Mouse (Mus musculus) lung, embryonic 14.5 days (tissue): Measurements from ENCODE around the gene Gfra1. TPM values are rescaled to one million over a fixed set of nuclear protein-coding genes. Genes with fewer than 3 reads are reported as not detected.

Experiments
- ATAC-seq: fragments of 200-750 bp; cut with Nextera tagmentation; 2 replicates; pipeline ENCODE4 v1.8.0; 2017; ENCODE audit warnings: mild to moderate bottlenecking, moderate TSS enrichment, moderate library complexity; ENCODE audit not compliant: insufficient read depth
- DNase-seq: peaks from one replicate; pipeline ENCODE4 v3.0.0-alpha.2; 2015
- H3K27ac ChIP-seq: fragments of 300-500 bp; sonication (generic); 2 replicates; pipeline ENCODE4 v1.5.1; 2014; ENCODE audit warnings: low read depth, mild to moderate bottlenecking, moderate library complexity
- H3K27me3 ChIP-seq: fragments of 300-500 bp; sonication (generic); 2 replicates; pipeline ENCODE4 v1.6.1; 2014; ENCODE audit warnings: low read length, control low read depth; ENCODE audit not compliant: insufficient read depth
- H3K36me3 ChIP-seq: fragments of 300-500 bp; sonication (generic); 2 replicates; pipeline ENCODE4 v1.6.1; 2014; ENCODE audit warnings: control low read depth; ENCODE audit not compliant: insufficient read depth
- H3K4me1 ChIP-seq: fragments of 300-500 bp; sonication (generic); 2 replicates; pipeline ENCODE4 v1.6.1; 2014; ENCODE audit warnings: antibody characterized with exemption, control low read depth; ENCODE audit not compliant: insufficient read depth
- H3K4me2 ChIP-seq: fragments of 300-500 bp; sonication (generic); 2 replicates; pipeline ENCODE4 v1.6.1; 2014; ENCODE audit warnings: mild to moderate bottlenecking
- H3K4me3 ChIP-seq: fragments of 300-500 bp; sonication (generic); 2 replicates; pipeline ENCODE4 v1.5.1; 2014; ENCODE audit warnings: low read depth, low read length
- H3K9ac ChIP-seq: fragments of 300-500 bp; sonication (generic); 2 replicates; pipeline ENCODE4 v1.6.1; 2014
- H3K9me3 ChIP-seq: fragments of 300-500 bp; sonication (generic); 2 replicates; pipeline ENCODE4 v1.6.1; 2016; ENCODE audit warnings: low read depth, low read length, control low read depth
- CTCF ChIP-seq: IDR thresholded peaks from 2 replicates; pipeline ENCODE4 v1.5.1; 2016; ENCODE audit warnings: antibody characterized with exemption, low read depth
- WGBS: fragments of 180-500 bp; shearing (Covaris S2); extraction: QIAGEN DNeasy Blood & Tissue Kit; methylation state at CpG from one replicate; pipeline ENCODE4 v1.1.7; 2014; 5-methylcytosine and 5-hydroxymethylcytosine counted together
- polyA plus RNA-seq: library from polyadenylated mRNA; unstranded; fragments of >200 nt; fragmentation: Nextera tagmentation; extraction: Ambion mirVana; gene quantifications from 2 replicates; pipeline ENCODE4 v1.2.1, GENCODE M21; 2014

Gene Gfra1
- polyA plus RNA-seq, 1 experiment from 2014 or later = 6.7 TPM

DNA sequence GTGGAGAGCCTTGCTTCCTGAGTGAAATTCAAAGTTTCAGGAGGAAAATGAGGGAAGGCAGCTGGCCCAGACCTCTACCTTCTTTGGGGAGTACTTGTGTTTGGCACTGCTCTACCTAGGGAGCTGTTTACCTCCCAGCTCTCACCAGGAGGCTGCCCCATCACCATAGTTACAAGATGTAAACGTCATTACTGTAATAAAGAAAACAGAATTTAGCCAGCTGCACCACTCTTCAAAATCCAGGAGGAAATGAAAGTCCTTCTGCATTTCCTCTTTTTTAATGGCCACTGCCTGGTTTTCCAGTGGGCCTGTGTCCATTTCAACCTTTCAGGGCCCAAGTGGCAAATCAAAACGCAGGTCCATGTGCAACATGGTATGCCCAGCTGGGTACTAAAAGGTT lies 101.8 kb downstream of the Gfra1 start:
- no peak overlapping the region for H3K27ac ChIP-seq
- H3K9ac ChIP-seq = no peak overlapping the region
- no peak overlapping the region for H3K4me3 ChIP-seq
- no peaks in the 10 kb centered on the region for H3K36me3 ChIP-seq
- no peak for ATAC-seq
- H3K27me3 ChIP-seq = no peaks in the 10 kb centered on the region
- 31% methylated on average over 2 of the region's 2 CpGs for WGBS
- H3K9me3 ChIP-seq = no peaks in the 10 kb centered on the region
- no peak for TF ChIP-seq CTCF
- no peaks in the 10 kb centered on the region for H3K4me1 ChIP-seq
- H3K4me2 ChIP-seq = no peak overlapping the region
- no peak for DNase-seq

- Histone ChIP-seq H3K4me3 (no peak overlapping the region), H3K9me3 (no peaks in the 10 kb centered on the region), H3K27ac (no peak overlapping the region), H3K4me1 (no peaks in the 10 kb centered on the region), H3K4me2 (no peak overlapping the region), H3K9ac (no peak overlapping the region), H3K27me3 (no peaks in the 10 kb centered on the region), H3K36me3 (no peaks in the 10 kb centered on the region)
- WGBS = 74% methylated on average over 13 of the region's 13 CpGs
- ATAC-seq (no peak), DNase-seq (no peak)
- TF ChIP-seq CTCF = no peak
Measured at GRCm38 (mm10) chr19:58353260-58353870, 102.3 kb downstream of the Gfra1 start.

- Histone ChIP-seq H3K4me2 (no peak overlapping the region), H3K9me3 (no peaks in the 10 kb centered on the region), H3K4me1 (no peaks in the 10 kb centered on the region), H3K36me3 (no peaks in the 10 kb centered on the region), H3K4me3 (no peak overlapping the region), H3K27me3 (no peaks in the 10 kb centered on the region), H3K9ac (no peak overlapping the region), H3K27ac (no peak overlapping the region)
- no peak for TF ChIP-seq CTCF
- 66% methylated on average over 5 of the region's 5 CpGs for WGBS
- ATAC-seq = no peak
- no peak for DNase-seq
Measured at GRCm38 (mm10) chr19:58349890-58350408, 105.8 kb downstream of the Gfra1 start.

- Histone ChIP-seq H3K4me2 (no peak overlapping the region), H3K27ac (no peak overlapping the region), H3K27me3 (no peaks in the 10 kb centered on the region), H3K36me3 (no peaks in the 10 kb centered on the region), H3K9ac (no peak overlapping the region), H3K4me3 (no peak overlapping the region), H3K9me3 (no peaks in the 10 kb centered on the region), H3K4me1 (no peaks in the 10 kb centered on the region)
- WGBS = 76% methylated on average over 7 of the region's 7 CpGs
- no peak for TF ChIP-seq CTCF
- DNase-seq (no peak), ATAC-seq (no peak)
Measured at GRCm38 (mm10) chr19:58345137-58345536, 110.6 kb downstream of the Gfra1 start.

- WGBS = 77% methylated on average over 4 of the region's 4 CpGs
- H3K4me1 ChIP-seq = no peaks in the 10 kb centered on the region
- no peak overlapping the region for H3K4me2 ChIP-seq
- ATAC-seq (no peak), DNase-seq (peak; percentile 21)
- no peak for TF ChIP-seq CTCF
- no peaks in the 10 kb centered on the region for H3K9me3 ChIP-seq
- no peaks in the 10 kb centered on the region for H3K27me3 ChIP-seq
- H3K4me3 ChIP-seq = no peak overlapping the region
- H3K36me3 ChIP-seq = no peaks in the 10 kb centered on the region
- no peak overlapping the region for H3K9ac ChIP-seq
- H3K27ac ChIP-seq = no peak overlapping the region
Measured at GRCm38 (mm10) chr19:58341351-58341750, 114.4 kb downstream of the Gfra1 start.

- H3K4me2 ChIP-seq = no peak overlapping the region
- ATAC-seq (no peak), DNase-seq (no peak)
- WGBS = 80% methylated on average over 8 of the region's 8 CpGs
- H3K4me1 ChIP-seq = no peaks in the 10 kb centered on the region
- no peak overlapping the region for H3K27ac ChIP-seq
- H3K27me3 ChIP-seq = no peaks in the 10 kb centered on the region
- no peak for TF ChIP-seq CTCF
- no peaks in the 10 kb centered on the region for H3K9me3 ChIP-seq
- H3K4me3 ChIP-seq = no peak overlapping the region
- no peak overlapping the region for H3K9ac ChIP-seq
- H3K36me3 ChIP-seq = no peaks in the 10 kb centered on the region
Measured at GRCm38 (mm10) chr19:58340221-58340620, 115.5 kb downstream of the Gfra1 start.

DNA sequence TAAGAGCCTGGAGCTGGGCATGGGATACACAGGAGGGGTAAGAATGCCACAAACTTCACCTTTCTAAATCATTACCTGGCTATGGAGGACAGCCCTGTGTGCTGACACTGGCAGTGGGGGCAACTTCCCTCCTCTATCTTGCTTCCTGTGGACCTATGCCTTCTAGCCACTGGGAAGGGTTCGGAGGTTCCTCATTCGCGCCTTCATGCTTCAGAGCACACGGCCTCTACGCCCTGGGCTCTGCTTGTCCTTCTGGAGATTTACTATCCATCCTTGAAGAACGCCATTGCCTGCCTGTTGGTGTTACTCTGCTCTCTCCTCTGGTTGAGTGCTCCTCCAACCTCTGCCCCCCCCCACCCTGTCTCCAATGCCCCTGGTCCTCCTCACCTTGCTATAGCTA lies 118.9 kb downstream of the Gfra1 start:
- ATAC-seq (no peak), DNase-seq (no peak)
- H3K4me1 ChIP-seq = no peaks in the 10 kb centered on the region
- no peak overlapping the region for H3K27ac ChIP-seq
- H3K36me3 ChIP-seq = no peaks in the 10 kb centered on the region
- no peak overlapping the region for H3K4me3 ChIP-seq
- H3K9me3 ChIP-seq = no peaks in the 10 kb centered on the region
- no peaks in the 10 kb centered on the region for H3K27me3 ChIP-seq
- H3K9ac ChIP-seq = no peak overlapping the region
- TF ChIP-seq CTCF = no peak
- no peak overlapping the region for H3K4me2 ChIP-seq
- WGBS = 88% methylated on average over 6 of the region's 6 CpGs
